Mouse (Mus musculus) liver, postnatal 0 days (tissue): ENCODE measurements around the gene Agtpbp1. TPM values are rescaled to one million over a fixed set of nuclear protein-coding genes. Genes with fewer than 3 reads are reported as not detected.

ENCODE experiments used
- ATAC-seq: fragments of 200-750 bp; cut with Nextera tagmentation; 2 replicates; pipeline ENCODE4 v1.8.0; 2017; ENCODE audit warnings: mild to moderate bottlenecking, moderate library complexity
- DNase-seq: peaks from one replicate; pipeline ENCODE4 v3.0.0-alpha.2; 2016
- H3K27ac ChIP-seq: fragments of 300-500 bp; sonication (generic); 2 replicates; pipeline ENCODE4 v1.5.1; 2014; ENCODE audit warnings: antibody characterized with exemption, moderate library complexity, mild to moderate bottlenecking, low read depth
- H3K27me3 ChIP-seq: fragments of 300-500 bp; sonication (generic); 2 replicates; pipeline ENCODE4 v1.6.1; 2014; ENCODE audit warnings: low read length, control low read depth, mixed read lengths; ENCODE audit not compliant: insufficient read depth
- H3K36me3 ChIP-seq: fragments of 300-500 bp; sonication (generic); replicated peaks from 2 replicates; pipeline ENCODE4 v1.6.1; 2014; ENCODE audit warnings: mild to moderate bottlenecking, control low read depth, low read length, moderate library complexity, mixed read lengths; ENCODE audit not compliant: insufficient read depth
- H3K4me1 ChIP-seq: fragments of 300-500 bp; sonication (generic); 2 replicates; pipeline ENCODE4 v1.6.1; 2014; ENCODE audit warnings: antibody characterized with exemption, mild to moderate bottlenecking, control low read depth; ENCODE audit not compliant: insufficient read depth
- H3K4me2 ChIP-seq: fragments of 300-500 bp; sonication (generic); 2 replicates; pipeline ENCODE4 v1.6.1; 2014; ENCODE audit warnings: low read depth, mild to moderate bottlenecking, low read length, moderate library complexity, mixed read lengths
- H3K4me3 ChIP-seq: fragments of 300-500 bp; sonication (generic); 2 replicates; pipeline ENCODE4 v1.5.1; 2014; ENCODE audit warnings: low read depth, low read length
- H3K9ac ChIP-seq: fragments of 300-500 bp; sonication (generic); replicated peaks from 2 replicates; pipeline ENCODE4 v1.6.1; 2014; ENCODE audit warnings: mild to moderate bottlenecking, moderate library complexity
- H3K9me3 ChIP-seq: fragments of 300-500 bp; sonication (generic); 2 replicates; pipeline ENCODE4 v1.6.1; 2016; ENCODE audit warnings: mild to moderate bottlenecking, control low read depth, low read length, mixed read lengths
- CTCF ChIP-seq: sonication (generic); IDR thresholded peaks from 2 replicates; pipeline ENCODE4 v1.5.1; 2016; ENCODE audit warnings: antibody characterized with exemption, low read depth
- EP300 ChIP-seq: IDR thresholded peaks from 2 replicates; pipeline ENCODE4 v1.6.1; 2016; ENCODE audit warnings: antibody characterized with exemption, low read depth, mild to moderate bottlenecking
- whole genome bisulfite sequencing: fragments of 180-500 bp; shearing (Covaris S2); extraction: QIAGEN DNeasy Blood & Tissue Kit; methylation state at CpG from one replicate; pipeline ENCODE4 v1.1.7; 2014; ENCODE audit not compliant: insufficient replicate concordance; 5-methylcytosine and 5-hydroxymethylcytosine counted together
- polyA plus RNA-seq: library from polyadenylated mRNA; unstranded; fragments of >200 nt; fragmentation: Nextera tagmentation; extraction: Ambion mirVana; gene quantifications from 2 replicates; pipeline ENCODE4 v1.2.1, GENCODE M21; 2015

The Agtpbp1 gene
- 5.4 and 6.4 TPM in 2 replicates for polyA plus RNA-seq

DNA sequence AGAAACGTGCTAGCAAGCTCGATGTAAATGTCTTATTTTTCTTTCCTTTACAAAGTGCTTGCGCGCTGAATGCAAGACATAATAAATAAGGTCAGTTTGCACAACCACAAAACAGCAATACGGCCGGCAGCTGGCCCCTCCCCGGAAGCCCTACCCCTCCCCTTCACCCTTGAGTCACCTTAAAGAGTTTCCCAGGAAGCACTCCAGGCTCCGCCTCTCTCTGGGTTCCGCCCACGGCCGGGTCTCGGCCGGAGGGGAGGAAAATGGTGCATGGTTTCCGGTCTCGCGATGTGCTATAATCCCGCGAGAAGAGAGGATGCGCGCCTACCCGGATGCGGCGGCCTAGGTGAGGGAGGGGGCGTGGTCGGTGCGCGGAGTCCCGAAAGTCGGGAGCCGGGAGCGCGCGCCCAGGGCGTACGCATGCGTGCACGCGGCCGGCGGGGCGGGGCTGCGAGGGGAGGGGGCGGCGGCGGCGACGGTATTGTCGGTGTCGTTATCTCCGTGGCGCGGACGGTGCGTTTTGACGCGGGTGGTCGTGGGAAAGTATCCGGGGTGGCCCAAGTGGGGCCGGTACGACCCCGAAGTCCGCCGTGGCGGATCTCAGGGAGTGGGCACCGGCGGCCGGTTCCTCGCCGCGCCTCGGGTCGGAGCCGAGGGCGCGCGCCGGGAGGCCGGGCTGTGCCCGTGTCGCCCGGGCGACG is at the start of gene Agtpbp1, which contains the start of gene Naa35:
Gene Agtpbp1 (minus strand): TSS at position 281 of the 701 bp plus-strand sequence.
Gene Naa35 (plus strand): TSS at position 313 of the 701 bp plus-strand sequence.
- H3K4me3 ChIP-seq, result peak within 1 kb of the TSS; percentile 94
- H3K27me3 ChIP-seq, result no peaks in the 10 kb centered on the region
- no peaks in the 10 kb centered on the region for H3K9me3 ChIP-seq
- DNase-seq, result peak; percentile 100
- peak within 1 kb of the TSS; percentile 82 for H3K27ac ChIP-seq
- ATAC-seq, result peak; percentile 96
- peak within 1 kb of the TSS; percentile 92 for H3K9ac ChIP-seq
- H3K4me2 ChIP-seq, result peak within 1 kb of the TSS; percentile 99
- WGBS, result under 1% methylated on average over 42 of the region's 83 CpGs
- TF ChIP-seq CTCF (no peak), EP300 (peak; percentile 90)
- H3K4me1 ChIP-seq, result peaks cover 26% of the 10 kb centered on the region
- H3K36me3 ChIP-seq, result peaks cover 16% of the 10 kb centered on the region

DNA sequence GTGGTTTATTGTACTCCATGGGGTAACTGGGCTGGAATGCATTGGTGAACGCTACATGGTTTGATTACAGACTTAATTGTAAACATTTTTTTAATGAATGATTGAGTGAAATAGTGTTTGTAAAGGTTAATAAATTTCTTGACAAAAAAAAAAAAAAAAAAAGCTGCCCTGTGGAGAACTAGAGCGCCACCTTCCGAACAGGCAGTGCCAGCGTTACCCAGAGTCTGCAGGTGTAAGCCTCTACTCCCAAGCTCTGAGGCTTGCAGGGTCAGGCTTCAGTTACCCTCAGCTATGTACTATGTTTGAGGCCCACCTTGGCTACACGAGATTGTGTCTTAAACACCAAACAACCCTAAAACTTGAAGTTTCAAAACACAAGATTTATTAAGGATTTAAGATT is 49.6 kb upstream of the Agtpbp1 start:
- no peak for ATAC-seq
- Histone ChIP-seq H3K4me2 (no peak overlapping the region), H3K27ac (no peak overlapping the region), H3K9ac (no peak overlapping the region), H3K9me3 (no peaks in the 10 kb centered on the region), H3K4me3 (no peak overlapping the region), H3K27me3 (no peaks in the 10 kb centered on the region), H3K36me3 (peaks cover 62% of the 10 kb centered on the region), H3K4me1 (peaks cover 6% of the 10 kb centered on the region)
- WGBS, result 72% methylated on average over 5 of the region's 5 CpGs
- DNase-seq, result no peak
- TF ChIP-seq EP300 (no peak), CTCF (peak; percentile 26; the same call in 1 of the 2 replicates)

DNA sequence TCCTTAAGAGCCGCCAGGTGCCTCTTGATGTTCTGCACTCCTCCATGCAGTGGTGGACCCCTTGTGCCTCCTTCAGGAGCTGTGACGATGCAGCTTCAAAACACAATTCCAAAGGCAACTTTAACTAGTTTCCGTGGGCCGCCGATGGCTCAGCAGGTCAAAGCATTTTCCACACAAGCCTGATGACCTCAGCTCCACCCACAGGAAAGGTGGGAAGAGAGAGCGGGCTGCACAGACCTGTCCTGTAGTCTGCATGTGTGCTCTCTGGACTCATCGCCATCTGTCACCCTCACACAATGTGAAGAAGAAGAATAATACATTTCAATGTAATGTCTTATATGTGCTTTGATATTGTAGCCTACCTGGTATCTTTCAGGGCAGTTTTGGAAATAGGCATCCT is 41.7 kb upstream of the Agtpbp1 start:
- H3K9ac ChIP-seq, result no peak overlapping the region
- no peak overlapping the region for H3K4me2 ChIP-seq
- no peaks in the 10 kb centered on the region for H3K9me3 ChIP-seq
- ATAC-seq (no peak), DNase-seq (no peak)
- H3K27ac ChIP-seq, result no peak overlapping the region
- H3K36me3 ChIP-seq, result peaks cover 50% of the 10 kb centered on the region
- H3K27me3 ChIP-seq, result no peaks in the 10 kb centered on the region
- TF ChIP-seq EP300 (no peak), CTCF (no peak)
- no peaks in the 10 kb centered on the region for H3K4me1 ChIP-seq
- 87% methylated on average over 7 of the region's 7 CpGs for WGBS
- no peak overlapping the region for H3K4me3 ChIP-seq

DNA sequence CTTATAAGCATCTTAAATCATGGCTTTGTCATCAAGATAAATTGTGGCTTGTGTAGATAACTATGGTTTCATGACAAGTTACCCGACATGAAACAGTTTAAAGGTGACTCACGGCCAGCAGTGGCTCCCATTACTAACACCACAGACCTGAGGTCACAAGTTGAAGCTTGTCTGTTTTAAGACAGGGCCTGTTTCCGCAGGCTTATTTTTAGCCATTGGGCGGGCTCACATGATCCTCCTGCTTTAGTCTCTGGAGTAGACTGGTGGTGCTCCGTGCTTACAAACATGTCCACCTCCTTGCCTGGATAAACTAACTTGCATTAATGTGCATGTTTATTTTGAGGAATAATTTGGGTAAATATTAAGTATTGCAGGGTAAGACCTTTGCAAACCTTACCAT is 39.9 kb upstream of the Agtpbp1 start:
- TF ChIP-seq CTCF, result no peak
- no peak for TF ChIP-seq EP300
- Histone ChIP-seq H3K36me3 (peaks cover 45% of the 10 kb centered on the region), H3K4me3 (no peak overlapping the region), H3K4me2 (no peak overlapping the region), H3K9me3 (no peaks in the 10 kb centered on the region), H3K27ac (no peak overlapping the region), H3K27me3 (no peaks in the 10 kb centered on the region), H3K9ac (no peak overlapping the region), H3K4me1 (no peaks in the 10 kb centered on the region)
- ATAC-seq (no peak), DNase-seq (no peak)
- WGBS, result 84% methylated on average over 5 of the region's 5 CpGs

DNA sequence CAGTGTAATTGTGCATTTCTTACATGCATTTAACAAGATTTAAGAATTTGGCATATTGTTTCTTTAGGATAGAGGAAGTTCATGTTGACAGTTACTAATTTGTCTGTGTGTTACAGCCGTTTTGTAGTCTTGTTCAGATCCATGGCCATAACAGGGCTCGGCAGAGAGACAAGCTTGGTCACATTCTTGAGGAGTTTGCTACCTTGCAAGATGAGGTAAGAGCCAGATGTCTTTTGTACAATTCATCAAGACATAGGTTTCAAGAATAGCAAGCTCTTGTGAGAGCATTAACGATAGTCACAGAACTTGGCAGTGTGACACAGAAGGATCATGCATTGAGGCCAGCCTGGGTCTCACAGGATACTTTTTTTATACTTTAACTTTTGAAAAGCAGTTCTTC is 39.4 kb upstream of the Agtpbp1 start:
- TF ChIP-seq EP300, result no peak
- no peak for TF ChIP-seq CTCF
- 81% methylated on average over 3 of the region's 3 CpGs for WGBS

DNA sequence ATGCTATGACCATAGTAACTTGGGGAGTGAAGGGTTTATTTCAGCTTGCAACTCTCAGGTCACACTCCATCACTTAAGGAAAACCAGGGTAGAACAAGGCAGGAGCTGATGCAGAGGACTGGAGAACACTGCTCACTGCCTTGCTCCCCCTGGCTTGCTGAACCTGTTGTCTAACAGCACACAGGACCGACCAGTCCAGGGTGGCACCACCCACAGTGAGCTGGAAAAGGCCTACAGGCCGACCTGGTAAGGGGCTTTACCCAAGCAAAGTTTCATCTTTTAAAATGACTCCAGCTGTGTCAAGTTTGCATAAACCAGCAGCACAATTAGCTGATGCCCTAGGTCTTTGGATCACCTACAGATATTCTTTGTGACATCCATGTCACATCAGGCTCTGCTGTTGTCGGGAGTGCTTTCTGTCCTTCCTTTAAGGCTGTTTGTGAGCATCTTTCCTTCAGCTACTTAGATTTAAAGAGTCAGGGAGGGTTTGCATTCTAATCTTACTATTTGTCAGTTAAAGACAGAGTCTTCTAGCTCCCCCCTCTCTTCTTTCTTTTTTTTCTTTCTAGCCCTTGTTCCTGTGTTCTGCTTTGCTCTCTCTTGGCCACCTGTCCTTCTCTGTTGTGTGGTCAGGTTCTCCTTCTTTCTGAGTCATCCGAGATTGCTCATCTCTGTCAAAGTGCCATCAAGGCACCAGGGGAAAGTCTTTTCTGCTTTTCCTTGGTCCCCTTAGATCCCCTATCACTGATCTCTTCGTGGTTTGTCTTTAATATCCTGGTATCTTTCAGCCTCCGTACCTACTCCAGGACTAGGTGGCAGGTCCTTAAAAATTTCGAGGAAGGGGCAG is 36.8 kb upstream of the Agtpbp1 start:
- ATAC-seq (no peak), DNase-seq (no peak)
- Histone ChIP-seq H3K27me3 (no peaks in the 10 kb centered on the region), H3K4me3 (no peak overlapping the region), H3K9ac (no peak overlapping the region), H3K27ac (no peak overlapping the region), H3K4me2 (no peak overlapping the region), H3K9me3 (no peaks in the 10 kb centered on the region), H3K4me1 (no peaks in the 10 kb centered on the region), H3K36me3 (peaks cover 44% of the 10 kb centered on the region)
- 76% methylated on average over 7 of the region's 7 CpGs for WGBS
- TF ChIP-seq CTCF, result no peak
- no peak for TF ChIP-seq EP300

More for the DNA sequence above, 39.4 kb upstream of the Agtpbp1 start:
- Histone ChIP-seq H3K36me3 (peaks cover 42% of the 10 kb centered on the region), H3K9me3 (no peaks in the 10 kb centered on the region), H3K9ac (no peak overlapping the region), H3K27ac (no peak overlapping the region), H3K4me2 (no peak overlapping the region), H3K4me3 (no peak overlapping the region), H3K4me1 (no peaks in the 10 kb centered on the region), H3K27me3 (no peaks in the 10 kb centered on the region)
- DNase-seq (no peak), ATAC-seq (no peak)
